Mouse (Mus musculus): ENCODE results near the gene Rhod. TPM values are rescaled to one million over a fixed set of nuclear protein-coding genes. Genes with fewer than 3 reads are reported as not detected.

The Rhod gene
- polyA plus RNA-seq, 1 experiment from 2014 or later, result 37.9 TPM

DNA sequence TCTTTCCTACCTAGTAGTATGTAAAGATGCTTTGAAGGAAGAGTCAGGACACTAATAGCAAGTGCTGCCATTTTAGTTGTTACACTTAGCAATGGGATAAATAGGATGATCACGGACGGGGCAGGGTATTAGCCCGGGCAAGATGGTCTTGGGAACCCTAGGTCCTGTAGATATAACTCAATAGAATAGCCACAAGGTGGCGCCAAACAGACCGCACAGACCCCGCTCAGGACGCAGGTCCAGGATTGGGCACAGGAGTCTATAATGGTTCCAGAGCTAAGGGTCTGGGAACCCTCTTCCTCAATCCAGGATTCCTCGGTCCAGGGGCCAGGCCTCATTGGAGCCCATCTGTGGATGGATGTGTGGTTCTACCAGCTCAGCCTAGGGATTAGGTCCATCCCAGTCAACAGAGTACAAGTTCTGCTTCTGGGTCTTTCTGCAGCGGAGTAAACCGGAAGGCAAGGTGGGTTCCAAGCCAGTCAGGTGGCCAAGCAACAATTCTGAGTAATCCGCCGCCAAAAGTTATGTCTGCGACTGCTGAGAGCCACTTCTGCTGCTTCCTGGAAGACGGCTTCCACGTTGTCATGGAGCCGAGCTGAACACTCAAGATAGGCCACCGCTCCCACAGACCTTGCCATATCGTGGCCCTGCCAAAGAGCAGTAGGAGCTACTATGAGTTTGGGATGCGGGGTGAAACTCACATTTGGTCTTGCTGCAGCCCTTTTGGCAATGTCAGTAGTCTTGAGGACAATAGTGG is 13.4 kb downstream of the Rhod start:
- Histone ChIP-seq H3K36me3 (peaks cover 39% of the 10 kb centered on the region), H3K9me3 (no peaks in the 10 kb centered on the region), H3K4me3 (no peak overlapping the region), H3K27me3 (no peaks in the 10 kb centered on the region), H3K4me1 (no peaks in the 10 kb centered on the region), H3K9ac (no peak overlapping the region), H3K4me2 (no peak overlapping the region), H3K27ac (no peak overlapping the region)
- ATAC-seq (ENCODE audit: borderline replicate concordance, extremely low read depth, low FRiP score, low TSS enrichment), result no peak
- WGBS, result 71% methylated on average over 19 of the region's 19 CpGs

DNA sequence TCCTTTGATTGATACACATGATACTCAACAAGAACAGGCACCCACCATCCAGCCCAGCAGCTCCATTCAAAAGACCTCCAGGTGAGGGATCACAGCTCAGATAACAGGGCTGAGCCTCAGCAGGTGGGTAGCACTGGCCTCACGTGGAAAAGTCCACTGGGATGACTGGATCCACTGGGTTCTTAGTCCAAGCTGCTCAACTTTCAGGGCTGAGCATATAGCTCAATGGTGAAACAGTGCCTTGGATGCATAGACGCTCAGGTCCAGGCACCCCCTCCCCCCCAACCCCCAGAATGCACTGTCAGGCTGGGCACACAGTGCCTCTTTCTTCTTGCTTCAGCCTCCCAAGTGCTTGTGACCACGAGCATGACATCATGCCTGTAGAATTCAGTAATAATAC is 16.2 kb downstream of the Rhod start:
- H3K36me3 ChIP-seq, result peaks cover 31% of the 10 kb centered on the region
- no peak for ATAC-seq (ENCODE audit: borderline replicate concordance, extremely low read depth, low FRiP score, low TSS enrichment)
- WGBS, result 56% methylated on average over 3 of the region's 3 CpGs

DNA sequence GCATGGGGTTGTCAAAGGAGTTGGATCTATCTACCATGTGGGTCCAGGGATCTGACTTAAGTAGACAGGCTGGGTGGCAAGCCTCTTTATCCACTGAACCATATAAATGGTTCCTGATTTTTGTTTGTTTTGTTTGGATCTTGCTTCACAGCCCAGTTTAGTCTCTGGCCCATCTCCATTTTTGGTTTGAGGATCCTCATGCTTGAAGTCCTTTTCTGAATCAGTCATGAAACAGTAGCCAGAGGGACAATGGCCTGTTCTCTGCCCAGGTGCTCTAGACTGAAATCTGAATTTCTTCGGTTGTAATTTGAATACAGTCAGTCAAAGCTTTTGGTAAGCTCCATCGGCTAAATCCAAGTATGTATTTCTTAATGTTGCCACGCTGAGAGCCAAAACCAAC is 16.7 kb downstream of the Rhod start:
- Histone ChIP-seq H3K27ac (no peak overlapping the region), H3K4me3 (no peak overlapping the region), H3K4me1 (no peaks in the 10 kb centered on the region), H3K9me3 (no peaks in the 10 kb centered on the region), H3K4me2 (no peak overlapping the region), H3K27me3 (no peaks in the 10 kb centered on the region), H3K36me3 (peaks cover 28% of the 10 kb centered on the region), H3K9ac (no peak overlapping the region)
- no peak for ATAC-seq (ENCODE audit: borderline replicate concordance, extremely low read depth, low FRiP score, low TSS enrichment)
- WGBS, result 93% methylated on average over 3 of the region's 3 CpGs

More for the DNA sequence above, 16.2 kb downstream of the Rhod start:
- H3K9ac ChIP-seq, result no peak overlapping the region
- H3K4me2 ChIP-seq, result no peak overlapping the region
- no peaks in the 10 kb centered on the region for H3K27me3 ChIP-seq
- H3K27ac ChIP-seq, result no peak overlapping the region
- H3K9me3 ChIP-seq, result no peaks in the 10 kb centered on the region
- no peaks in the 10 kb centered on the region for H3K4me1 ChIP-seq
- H3K4me3 ChIP-seq, result no peak overlapping the region

DNA sequence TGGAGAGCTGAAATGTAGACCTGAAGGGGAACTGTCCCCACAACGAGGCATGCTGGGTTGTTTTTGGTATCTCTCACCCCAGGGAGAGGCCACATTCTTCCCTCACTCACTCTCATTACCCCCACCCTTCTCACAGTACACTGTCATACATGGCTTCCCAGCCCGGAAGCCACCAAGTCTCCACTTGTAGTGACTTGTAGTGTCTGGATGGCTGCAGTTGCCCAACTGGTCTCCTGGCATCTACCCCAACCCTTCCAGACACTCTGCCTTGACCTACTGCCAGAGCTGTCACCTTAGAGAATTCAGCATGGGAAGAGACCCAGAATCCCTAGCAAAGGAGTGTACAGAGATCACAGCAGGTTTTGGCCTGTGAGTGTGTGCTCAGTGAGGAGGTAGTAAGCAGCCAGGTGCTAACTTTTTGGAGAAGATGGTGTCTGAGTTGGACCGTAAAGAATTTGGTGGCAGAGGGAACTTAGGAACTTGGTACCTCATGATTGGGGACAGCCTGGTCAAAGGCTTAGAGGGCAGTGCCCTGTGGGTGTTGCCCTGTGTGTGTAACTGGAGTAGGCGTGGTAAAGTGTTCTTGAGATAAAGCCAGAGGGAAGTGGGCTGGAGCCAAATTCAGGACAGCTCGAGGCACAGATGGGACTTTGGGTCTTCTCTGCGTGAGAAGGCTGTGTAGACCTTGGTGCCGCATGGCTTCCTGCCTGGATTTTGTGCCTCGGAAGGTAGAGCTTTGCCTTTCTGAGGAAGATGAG is 18.9 kb downstream of the Rhod start:
- no peaks in the 10 kb centered on the region for H3K27me3 ChIP-seq
- no peak overlapping the region for H3K4me2 ChIP-seq
- 78% methylated on average over 8 of the region's 8 CpGs for WGBS
- no peaks in the 10 kb centered on the region for H3K9me3 ChIP-seq
- H3K27ac ChIP-seq, result no peak overlapping the region
- no peaks in the 10 kb centered on the region for H3K4me1 ChIP-seq
- no peak overlapping the region for H3K4me3 ChIP-seq
- ATAC-seq (ENCODE audit: borderline replicate concordance, extremely low read depth, low FRiP score, low TSS enrichment), result no peak
- H3K36me3 ChIP-seq, result peaks cover 11% of the 10 kb centered on the region
- H3K9ac ChIP-seq, result no peak overlapping the region

DNA sequence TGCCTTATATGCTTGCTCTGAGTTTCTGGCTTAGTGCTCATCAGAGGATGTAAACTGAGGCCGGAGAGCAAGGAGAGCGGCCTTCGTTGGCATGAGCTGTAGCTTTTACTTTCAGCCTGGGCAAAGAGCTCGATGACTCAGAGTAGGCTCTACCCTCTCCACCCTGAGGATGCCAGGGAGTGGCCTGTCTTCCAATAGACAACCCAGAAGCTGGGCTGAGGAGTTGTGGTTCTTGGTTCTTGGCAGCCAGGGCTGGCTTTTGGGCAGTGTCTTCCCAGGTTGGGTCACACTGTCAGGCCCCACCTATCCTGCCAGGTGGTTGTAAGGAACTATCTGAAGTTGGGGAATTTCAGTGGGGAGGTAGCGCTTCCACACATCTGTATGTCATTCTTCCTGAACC is 19.5 kb downstream of the Rhod start:
- peaks cover 6% of the 10 kb centered on the region; the same call in 1 of the 2 replicates for H3K36me3 ChIP-seq

DNA sequence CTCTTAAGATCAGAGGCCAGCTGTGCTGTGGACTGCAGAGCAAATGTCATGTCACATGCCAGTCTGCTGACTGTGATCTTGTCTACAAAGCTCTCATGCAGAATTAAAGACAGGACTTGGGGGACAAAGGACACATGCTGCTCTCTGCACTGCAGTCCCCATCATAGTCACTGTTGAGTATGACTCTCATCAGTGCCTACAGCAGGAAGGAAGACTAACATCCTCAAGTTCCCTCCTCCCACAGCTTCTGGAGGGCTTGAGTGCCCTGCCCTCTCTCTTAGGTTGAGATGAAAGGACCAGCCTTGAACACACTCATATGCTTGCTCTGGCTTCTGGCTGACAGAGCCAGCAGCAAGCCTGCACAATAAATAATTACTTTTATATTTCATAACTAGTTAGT is 21.5 kb downstream of the Rhod start:
- H3K9me3 ChIP-seq, result no peaks in the 10 kb centered on the region
- ATAC-seq (ENCODE audit: borderline replicate concordance, extremely low read depth, low FRiP score, low TSS enrichment), result no peak

More for the DNA sequence above, 19.5 kb downstream of the Rhod start:
- WGBS, result 83% methylated on average over 5 of the region's 5 CpGs
- Histone ChIP-seq H3K9ac (no peak overlapping the region), H3K9me3 (no peaks in the 10 kb centered on the region), H3K4me3 (no peak overlapping the region), H3K4me1 (no peaks in the 10 kb centered on the region), H3K4me2 (no peak overlapping the region), H3K27me3 (no peaks in the 10 kb centered on the region), H3K27ac (no peak overlapping the region)
- no peak for ATAC-seq (ENCODE audit: borderline replicate concordance, extremely low read depth, low FRiP score, low TSS enrichment)

DNA sequence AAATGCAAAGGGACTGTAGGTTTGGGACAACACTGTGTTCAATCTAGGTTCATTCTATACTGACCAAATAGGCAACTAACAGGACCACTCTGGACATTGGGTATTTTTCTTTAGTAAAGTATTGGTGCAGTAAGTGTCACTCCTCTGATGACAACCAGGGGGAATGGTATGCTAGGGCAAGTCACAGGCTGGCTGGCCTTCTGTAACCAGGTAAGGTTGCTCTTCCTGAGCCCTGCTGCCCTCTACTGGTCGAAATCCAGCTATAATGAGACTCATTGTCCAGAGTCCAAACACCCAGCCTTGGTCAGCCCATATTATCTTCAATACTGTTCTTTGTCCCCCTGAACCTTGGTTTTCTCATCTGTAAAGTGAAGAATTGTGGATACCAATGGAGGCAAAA is 22.0 kb downstream of the Rhod start:
- Histone ChIP-seq H3K27ac (no peak overlapping the region), H3K4me1 (no peaks in the 10 kb centered on the region), H3K9ac (no peak overlapping the region), H3K4me3 (no peak overlapping the region), H3K27me3 (no peaks in the 10 kb centered on the region), H3K4me2 (no peak overlapping the region), H3K9me3 (no peaks in the 10 kb centered on the region), H3K36me3 (no peaks in the 10 kb centered on the region)
- ATAC-seq (ENCODE audit: borderline replicate concordance, extremely low read depth, low FRiP score, low TSS enrichment), result no peak; the same call in 1 of the 2 replicates
- 0% methylated on average over 1 of the region's 1 CpGs for WGBS

More for the DNA sequence above, 21.5 kb downstream of the Rhod start:
- Histone ChIP-seq H3K4me1 (no peaks in the 10 kb centered on the region), H3K4me3 (no peak overlapping the region), H3K36me3 (peaks cover 3% of the 10 kb centered on the region; the same call in 1 of the 2 replicates), H3K9ac (no peak overlapping the region), H3K4me2 (no peak overlapping the region), H3K27ac (no peak overlapping the region), H3K27me3 (no peaks in the 10 kb centered on the region)

DNA sequence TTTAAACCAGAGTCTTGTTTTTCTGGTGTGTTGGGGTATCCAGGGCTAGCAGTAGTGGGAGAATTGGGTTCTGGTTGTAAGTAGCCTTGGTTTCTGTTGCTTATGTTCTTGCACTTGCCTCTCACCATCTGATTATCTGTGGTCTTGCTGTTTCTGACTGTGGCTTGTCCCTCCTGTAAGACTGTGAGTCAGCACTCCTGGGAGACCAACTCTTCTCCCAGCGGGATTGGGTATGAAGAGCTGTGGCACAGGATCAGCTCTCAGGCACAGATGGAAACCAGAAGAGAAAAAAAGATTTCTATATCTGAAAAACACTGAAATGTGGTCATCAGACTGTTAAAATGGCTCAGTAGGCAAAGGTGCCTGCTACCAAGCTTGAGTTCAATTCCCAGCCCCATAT is 24.6 kb downstream of the Rhod start:
- H3K9ac ChIP-seq, result no peak overlapping the region
- no peak for ATAC-seq (ENCODE audit: borderline replicate concordance, extremely low read depth, low FRiP score, low TSS enrichment)
- no peak overlapping the region for H3K4me3 ChIP-seq

DNA sequence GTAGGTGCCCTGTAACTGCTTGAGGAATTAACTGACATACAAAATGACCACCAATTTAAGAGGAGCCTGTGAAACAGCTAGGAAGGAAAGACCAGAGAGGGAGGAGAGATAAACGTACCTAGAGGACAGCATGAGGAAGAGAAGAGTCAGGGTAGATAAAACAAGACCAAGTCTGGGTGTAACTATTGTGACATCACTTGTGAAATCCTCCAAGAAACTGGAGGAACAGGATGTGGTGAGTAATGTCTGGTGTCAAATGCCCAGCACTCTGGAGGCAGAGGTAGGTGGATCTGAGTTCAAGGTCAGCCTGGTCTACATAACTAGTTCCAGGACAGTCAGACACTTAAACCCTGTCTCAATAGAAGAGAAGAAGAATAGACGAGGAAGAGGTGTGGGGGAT is 30.2 kb downstream of the Rhod start:
- Histone ChIP-seq H3K36me3 (no peaks in the 10 kb centered on the region), H3K4me2 (no peak overlapping the region), H3K4me3 (no peak overlapping the region), H3K27ac (no peak overlapping the region), H3K9me3 (no peaks in the 10 kb centered on the region), H3K9ac (no peak overlapping the region), H3K4me1 (no peaks in the 10 kb centered on the region), H3K27me3 (no peaks in the 10 kb centered on the region)
- ATAC-seq (ENCODE audit: borderline replicate concordance, extremely low read depth, low FRiP score, low TSS enrichment), result no peak
- WGBS, result 60% methylated on average over 2 of the region's 2 CpGs

More for the DNA sequence above, 24.6 kb downstream of the Rhod start:
- Histone ChIP-seq H3K4me2 (no peak overlapping the region), H3K36me3 (no peaks in the 10 kb centered on the region), H3K27me3 (no peaks in the 10 kb centered on the region), H3K9me3 (no peaks in the 10 kb centered on the region), H3K27ac (no peak overlapping the region), H3K4me1 (no peaks in the 10 kb centered on the region)
- WGBS, result 77% methylated on average over 1 of the region's 1 CpGs

DNA sequence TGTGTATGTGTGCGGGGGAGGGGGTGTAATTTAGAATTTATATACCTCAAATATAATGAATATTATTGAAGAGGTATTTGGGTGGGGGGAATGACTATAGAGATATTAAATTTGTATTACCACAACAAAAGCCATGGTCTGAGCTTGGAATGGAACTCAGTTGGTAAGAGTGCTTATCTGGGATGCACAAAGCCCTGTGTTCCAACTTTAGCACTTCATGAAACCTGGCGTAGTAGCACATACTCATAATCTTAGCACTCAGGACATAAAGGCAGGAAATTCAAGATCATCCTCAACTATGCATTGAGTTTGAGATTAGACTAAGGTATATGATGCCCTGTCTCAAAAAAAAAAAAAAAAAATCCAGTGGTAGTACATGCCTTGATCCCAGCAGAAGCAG is 34.4 kb downstream of the Rhod start:
- Histone ChIP-seq H3K27ac (no peak overlapping the region), H3K9ac (no peak overlapping the region), H3K4me3 (no peak overlapping the region), H3K4me1 (no peaks in the 10 kb centered on the region), H3K27me3 (no peaks in the 10 kb centered on the region), H3K36me3 (no peaks in the 10 kb centered on the region), H3K4me2 (no peak overlapping the region), H3K9me3 (no peaks in the 10 kb centered on the region)
- 90% methylated on average over 2 of the region's 2 CpGs for WGBS
- no peak for ATAC-seq (ENCODE audit: borderline replicate concordance, extremely low read depth, low FRiP score, low TSS enrichment)

DNA sequence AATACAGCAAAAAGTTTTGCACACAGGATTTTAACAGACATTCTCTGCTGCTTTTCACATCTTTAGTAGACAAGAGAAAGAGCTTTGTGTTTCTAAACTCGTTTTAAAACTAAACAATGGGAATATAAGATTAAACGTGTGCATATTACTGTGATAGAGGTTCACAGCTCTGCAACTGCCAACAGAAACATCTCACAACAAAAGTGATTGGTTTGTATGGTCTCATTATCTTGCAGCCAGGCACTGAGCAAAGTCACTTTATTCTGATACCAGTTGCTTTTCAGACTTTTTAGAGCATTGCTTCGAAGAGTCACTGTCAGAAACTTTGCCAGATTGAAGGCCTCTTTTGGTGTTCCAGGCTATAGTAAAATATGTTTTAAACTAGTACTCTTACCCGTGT is 40.3 kb downstream of the Rhod start:
- 74% methylated on average over 4 of the region's 4 CpGs for WGBS
- H3K36me3 ChIP-seq, result no peaks in the 10 kb centered on the region
- no peak overlapping the region for H3K4me3 ChIP-seq
- no peak for ATAC-seq (ENCODE audit: borderline replicate concordance, extremely low read depth, low FRiP score, low TSS enrichment)
- H3K27me3 ChIP-seq, result no peaks in the 10 kb centered on the region
- H3K27ac ChIP-seq, result no peak overlapping the region
- no peak overlapping the region for H3K9ac ChIP-seq
- H3K4me1 ChIP-seq, result peaks cover 17% of the 10 kb centered on the region
- no peak overlapping the region for H3K4me2 ChIP-seq
- no peaks in the 10 kb centered on the region for H3K9me3 ChIP-seq

DNA sequence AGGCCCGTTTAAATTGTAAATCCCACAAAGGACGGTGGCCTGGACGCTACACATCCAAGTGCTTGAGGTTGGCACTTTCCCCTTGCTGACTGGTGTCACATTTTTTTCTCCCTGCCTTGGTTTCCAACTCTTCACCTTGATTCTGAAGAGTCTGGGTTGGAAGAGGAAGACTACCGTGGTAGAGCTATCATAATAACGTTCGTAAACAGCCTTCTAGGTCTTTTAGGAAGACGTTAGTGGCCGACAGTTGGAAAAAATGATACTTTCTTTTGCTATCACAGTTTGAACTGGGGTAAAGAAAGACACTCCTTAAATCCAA is 40.6 kb downstream of the Rhod start:
- ATAC-seq (ENCODE audit: borderline replicate concordance, extremely low read depth, low FRiP score, low TSS enrichment), result no peak
- 32% methylated on average over 8 of the region's 8 CpGs for WGBS

More for the DNA sequence above, 40.6 kb downstream of the Rhod start:
- Histone ChIP-seq H3K4me1 (peaks cover 19% of the 10 kb centered on the region), H3K4me2 (peak overlapping the region; percentile 99), H3K27ac (peak overlapping the region; percentile 88; the same call in 1 of the 2 replicates), H3K36me3 (no peaks in the 10 kb centered on the region), H3K9ac (peak overlapping the region; percentile 72; the same call in 1 of the 2 replicates), H3K27me3 (no peaks in the 10 kb centered on the region), H3K9me3 (no peaks in the 10 kb centered on the region), H3K4me3 (peak overlapping the region; percentile 99)

Data from lung, embryonic 15.5 days (tissue).